Mouse (Mus musculus) neutrophil, adult 65 days (primary cell): ENCODE data around the gene Izumo1r. TPM values are rescaled to one million over a fixed set of nuclear protein-coding genes. Genes with fewer than 3 reads are reported as not detected.

ENCODE experiments used
- total RNA-seq: library from RNA; stranded (reverse); gene quantifications from 2 replicates; pipeline ENCODE4 v1.2.4, GENCODE M21; 2023

Gene Izumo1r
- total RNA-seq: not detected in 2 replicates

DNA sequence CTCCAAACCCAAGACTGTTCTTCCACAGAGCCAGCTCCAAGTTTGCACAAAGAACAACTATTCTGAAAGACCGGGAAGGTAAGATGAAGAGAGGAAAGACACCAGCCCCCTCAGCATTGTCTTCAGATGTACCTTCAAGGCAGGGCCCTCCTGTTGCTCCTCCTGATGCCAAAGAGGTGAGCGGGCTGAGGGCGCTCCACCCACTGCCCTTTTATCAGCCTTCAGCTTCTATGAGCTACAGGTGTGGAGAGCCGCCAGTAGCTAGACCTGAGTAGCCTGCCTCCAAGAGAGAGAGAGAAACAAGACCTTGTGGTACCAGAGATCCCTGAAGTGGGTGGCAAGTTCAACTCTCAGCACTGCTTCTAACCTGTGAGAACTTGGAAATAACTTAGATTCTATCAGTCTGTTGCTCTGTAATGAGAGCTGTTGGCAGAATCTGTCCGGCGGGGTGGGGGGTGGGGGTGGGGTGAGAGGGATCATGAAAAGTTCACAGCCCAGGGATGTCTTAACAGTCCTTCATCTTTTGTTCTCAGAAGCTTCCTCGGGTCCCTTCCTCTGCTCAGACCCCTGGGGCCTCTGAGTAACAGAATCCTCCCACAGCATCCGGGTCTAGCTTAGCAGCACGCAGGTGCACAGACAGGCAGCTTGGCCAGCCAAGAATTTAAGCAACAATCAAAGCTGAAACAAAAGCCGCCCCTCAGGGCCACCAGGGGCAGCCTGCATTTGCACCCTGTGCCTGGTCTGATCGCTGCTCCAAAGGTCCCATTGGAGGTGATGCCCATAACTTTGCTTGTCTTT, at the start of gene Izumo1r:
Izumo1r (minus strand) TSS at position 369 of the 798 bp plus-strand sequence.

DNA sequence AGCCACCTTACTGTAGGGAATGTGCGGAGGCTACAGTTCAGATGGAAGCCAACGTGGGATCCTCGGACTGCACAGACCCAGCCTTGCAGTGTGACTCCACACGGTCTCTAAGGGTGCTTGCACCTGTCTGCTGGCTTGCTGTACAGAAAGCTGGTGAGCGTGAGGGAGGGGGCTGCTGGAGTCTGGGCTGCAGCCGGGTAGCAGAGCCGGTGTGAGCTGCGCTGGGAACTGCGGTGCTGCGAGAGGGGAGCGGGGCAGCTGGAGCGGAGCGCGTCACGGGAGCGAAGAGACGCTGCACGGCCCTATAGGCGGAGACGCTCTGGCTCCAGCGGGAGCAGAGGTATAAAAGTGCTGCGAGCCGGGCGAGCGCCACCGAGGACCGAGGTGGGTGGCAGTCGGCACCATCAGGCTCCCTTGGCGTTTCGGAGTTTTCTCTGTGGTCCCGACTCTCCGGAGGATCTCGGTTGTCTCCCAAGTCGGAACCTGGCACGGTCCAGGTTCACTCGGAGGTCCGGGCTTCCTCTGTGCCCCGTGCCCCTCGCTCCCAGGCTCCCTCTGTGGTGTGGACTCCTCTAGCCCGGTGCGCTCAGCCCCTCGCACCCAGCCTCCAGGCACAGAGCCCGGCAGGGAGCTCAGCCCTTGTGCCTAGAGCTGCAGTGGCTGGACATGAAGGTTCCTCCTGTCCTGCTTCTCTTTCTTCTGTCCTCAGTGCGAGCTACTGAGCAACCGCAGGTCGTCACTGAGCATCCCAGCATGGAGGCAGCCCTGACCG, 43.7 kb downstream of the Izumo1r start, which contains the start of gene Gpr83:
Gpr83 (plus strand) TSS at position 343 of the 772 bp plus-strand sequence.

Other genes starting within 250 kb of the Izumo1r start
- not detected in 2 replicates for gene Piwil4, start 163.2 kb downstream of the Izumo1r start, total RNA-seq
- gene Fut4, start 151.6 kb downstream of the Izumo1r start, total RNA-seq: 6.9 and 10.2 TPM in 2 replicates
- 2.9 and 3.8 TPM in 2 replicates for gene 1700012B09Rik, start 132.9 kb downstream of the Izumo1r start, total RNA-seq
- gene Mre11a, start 119.3 kb downstream of the Izumo1r start, total RNA-seq: 16.2 and 17.5 TPM in 2 replicates
- gene Ankrd49, start 119.1 kb downstream of the Izumo1r start, total RNA-seq: 11.4 and 16.4 TPM in 2 replicates
- gene Gpr83, start 43.7 kb downstream of the Izumo1r start, total RNA-seq: not detected in 2 replicates
- 7.1 and 7.9 TPM in 2 replicates for gene Panx1, start 141.5 kb upstream of the Izumo1r start, total RNA-seq
- gene Hephl1, start 208.2 kb upstream of the Izumo1r start, total RNA-seq: not detected in 2 replicates